Mouse (Mus musculus): ENCODE measurements around the gene Scarb2.
A peak's percentile ranks its signal among the peaks of the same experiment; 100 is the strongest.

GRCm38 (mm10) chr5:92499378-92499777 lies 7.3 kb downstream of the Scarb2 start:
- no peak for TF ChIP-seq POLR2A (IDR thresholded peaks at IDR 0.05; ENCODE audit: insufficient read length, low read depth)
- no peak for TF ChIP-seq REST (IDR thresholded peaks at IDR 0.05; ENCODE audit: insufficient read depth, insufficient read length)
- TF ChIP-seq E2F4 (IDR thresholded peaks at IDR 0.05; ENCODE audit: insufficient read depth), result no peak
- no peak for TF ChIP-seq POLR2AphosphoS2 (IDR thresholded peaks at IDR 0.05; ENCODE audit: insufficient read length, low read depth)
- no peak for TF ChIP-seq TCF12 (IDR thresholded peaks at IDR 0.05; ENCODE audit: insufficient read depth, poor library complexity, severe bottlenecking)
- TF ChIP-seq MYOG (IDR thresholded peaks at IDR 0.05; ENCODE audit: control insufficient read depth in 1 of 3, insufficient read depth in 1 of 3, insufficient read length in 2 of 3, low read depth in 2 of 3), result peak in 1 of 3 experiments; percentile 13
- peak; percentile 1 for TF ChIP-seq USF1 (IDR thresholded peaks at IDR 0.05; ENCODE audit: low read depth)
- no peak for TF ChIP-seq MYOD1 (IDR thresholded peaks at IDR 0.05; ENCODE audit: control insufficient read depth in 1 of 3, insufficient read length in 2 of 3, low read depth in 2 of 3)

Measured in myocyte (in vitro differentiated cells).